Comparison of ENCODE assay signal across 15 mouse cellular contexts in the genomic region with DNA sequence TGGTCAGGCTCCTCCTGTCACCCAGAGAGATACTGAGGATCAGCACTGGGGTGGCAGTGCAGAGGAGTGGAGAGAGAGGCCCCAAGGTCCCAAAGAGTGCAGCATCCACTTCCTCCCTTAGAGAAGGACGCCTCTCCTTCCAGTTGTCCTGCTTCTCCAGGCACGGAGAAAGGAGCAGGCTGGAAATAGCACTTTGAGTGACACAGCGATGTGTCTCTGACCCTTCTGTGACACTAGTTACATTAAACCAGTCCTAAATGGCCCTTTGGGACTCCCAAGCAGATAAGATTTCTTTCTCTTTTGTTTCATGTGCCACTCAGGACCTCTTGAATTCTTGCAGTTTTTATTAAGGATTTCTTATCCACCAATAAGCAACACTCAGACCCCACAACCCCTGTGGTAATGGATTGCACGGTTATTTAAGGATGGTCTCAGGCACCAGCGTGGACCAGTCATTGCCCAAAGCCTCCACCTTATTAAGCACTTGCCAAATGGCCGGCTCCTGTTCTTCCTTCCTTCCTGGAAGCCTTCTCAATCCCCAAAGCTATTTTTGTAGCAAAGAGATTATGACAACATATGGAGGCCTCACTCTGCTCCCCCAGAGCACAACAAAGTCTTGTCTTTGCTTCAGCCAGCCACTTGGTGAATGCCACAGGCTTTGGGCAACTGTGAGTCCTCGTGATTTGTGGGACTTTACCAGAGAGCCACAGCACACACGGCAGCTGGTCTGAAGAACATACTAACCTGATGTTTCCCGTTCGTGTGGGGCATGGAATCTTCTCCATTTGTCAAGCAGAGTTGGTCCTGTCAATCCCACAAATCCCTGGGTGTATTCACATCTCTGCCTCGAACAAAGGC.
DNase-seq lines count a peak whose midpoint lies in the region; ATAC-seq and TF ChIP-seq lines count a peak whose summit lies in the region.
"Had no signal": no experiment of that assay in that cellular context is flagged by ENCODE, and none has a peak within 500 bp of the region (broad histone marks: within the 10 kb centered on the region; RNA-seq: fewer than 3 reads in every experiment).

No protein-coding gene starts in this region.

- H3K9ac ChIP-seq in heart, embryonic 11.5 days (ENCODE audit: low read depth, low read length), result no peak overlapping the region
- H3K9ac ChIP-seq in midbrain, embryonic 15.5 days, result no peak overlapping the region
- H3K9ac ChIP-seq: neural tube, embryonic 13.5 days had no signal

- DNase-seq in cerebellum, adult 2 months, result peak; percentile 24 to 37
- DNase-seq in cerebellum, postnatal 36 days, result no peak
- DNase-seq in heart, postnatal 10 days, result no peak
- DNase-seq in retina, postnatal 1 day, result peak; percentile 34
- DNase-seq in retina, embryonic 14.5 days (ENCODE audit: low spot score), result no peak
- no peak for DNase-seq in right cerebral cortex, postnatal 25 days
- DNase-seq: layer of hippocampus, postnatal 36 days; lung, postnatal 4 days; right cerebral cortex, adult 18-20 months had no signal

- H3K4me1 ChIP-seq in cerebellum, adult 2 months (ENCODE audit: control insufficient read depth, insufficient read depth, low read length), result peaks cover 4% of the 10 kb centered on the region
- H3K4me1 ChIP-seq in heart, embryonic 11.5 days (ENCODE audit: control insufficient read depth, insufficient read depth, low read length), result peaks cover 52% of the 10 kb centered on the region
- peaks cover 2% of the 10 kb centered on the region; the same call in 1 of the 2 replicates for H3K4me1 ChIP-seq in midbrain, embryonic 15.5 days

- H3K36me3 ChIP-seq in heart, embryonic 11.5 days (ENCODE audit: control insufficient read depth, insufficient read depth, low read length), result no peaks in the 10 kb centered on the region
- no peaks in the 10 kb centered on the region for H3K36me3 ChIP-seq in midbrain, embryonic 15.5 days (replicated peaks)
- H3K36me3 ChIP-seq: neural tube, embryonic 13.5 days had no signal

- H3K4me2 ChIP-seq in heart, embryonic 11.5 days, result peak overlapping the region; percentile 47
- H3K4me2 ChIP-seq in midbrain, embryonic 15.5 days, result no peak overlapping the region
- H3K4me2 ChIP-seq: liver, embryonic 11.5 days; neural tube, embryonic 13.5 days had no signal

- WGBS in cerebellum, adult 2 months, result 51% methylated on average over 11 of the region's 11 CpGs
- 27% methylated on average over 11 of the region's 11 CpGs for WGBS in heart, embryonic 11.5 days (ENCODE audit: insufficient replicate concordance)
- WGBS in midbrain, embryonic 15.5 days, result 65% methylated on average over 11 of the region's 11 CpGs

- TF ChIP-seq CTCF in cerebellum, adult 2 months (IDR thresholded peaks at IDR 0.05; ENCODE audit: borderline replicate concordance, insufficient read depth, low read depth, low read length), result no peak

- no peak for TF ChIP-seq POLR2A in cerebellum, adult 2 months (IDR thresholded peaks at IDR 0.05; ENCODE audit: borderline replicate concordance, insufficient read depth, low read length)

- no peak overlapping the region for H3K27ac ChIP-seq in cerebellum, adult 2 months (ENCODE audit: insufficient read depth, low read length)
- peak overlapping the region; percentile 71 for H3K27ac ChIP-seq in heart, embryonic 11.5 days (ENCODE audit: low read depth, low read length)
- H3K27ac ChIP-seq in midbrain, embryonic 15.5 days, result no peak overlapping the region
- H3K27ac ChIP-seq: neural tube, embryonic 13.5 days had no signal

- ATAC-seq in heart, embryonic 11.5 days (replicated peaks; ENCODE audit: insufficient number of reproducible peaks, low FRiP score, low TSS enrichment), result no peak; the same call in 1 of the 2 replicates
- no peak for ATAC-seq in midbrain, embryonic 15.5 days (replicated peaks)
- ATAC-seq: inflammation-experienced regulatory T-cells, adult 6 months; midbrain, embryonic 16.5 days had no signal

- intact Hi-C loops in heart, postnatal 10 days (cut with DNase I), result no loop called here

- H3K27me3 ChIP-seq in cerebellum, adult 2 months (ENCODE audit: control insufficient read depth, insufficient read depth, low read length), result no peaks in the 10 kb centered on the region
- H3K27me3 ChIP-seq in heart, embryonic 11.5 days (ENCODE audit: control insufficient read depth, insufficient read depth, low read length), result no peaks in the 10 kb centered on the region
- H3K27me3 ChIP-seq in midbrain, embryonic 15.5 days (replicated peaks), result no peaks in the 10 kb centered on the region
- H3K27me3 ChIP-seq: neural tube, embryonic 13.5 days had no signal

- no peak overlapping the region for H3K4me3 ChIP-seq in cerebellum, adult 2 months (replicated peaks; ENCODE audit: insufficient read depth, low read depth, low read length)
- H3K4me3 ChIP-seq in heart, embryonic 11.5 days (ENCODE audit: low read depth, low read length), result no peak overlapping the region
- H3K4me3 ChIP-seq in midbrain, embryonic 15.5 days, result no peak overlapping the region
- H3K4me3 ChIP-seq: neural tube, embryonic 13.5 days had no signal

- H3K9me3 ChIP-seq in heart, embryonic 11.5 days (replicated peaks; ENCODE audit: control insufficient read depth, low read length), result no peaks in the 10 kb centered on the region
- H3K9me3 ChIP-seq in midbrain, embryonic 15.5 days, result no peaks in the 10 kb centered on the region
- H3K9me3 ChIP-seq: neural tube, embryonic 13.5 days had no signal

Comparison
In these comparisons a context has a peak if more than half of its experiments do, and no peak if none do; other contexts are left out.
1. DNase-seq: peak in cerebellum, adult 2 months (2 of 2) and retina, postnatal 1 day (single experiment); none in cerebellum, postnatal 36 days (0 of 2), heart, postnatal 10 days (0 of 2), retina, embryonic 14.5 days (single experiment) and right cerebral cortex, postnatal 25 days (single experiment).